Mouse (Mus musculus): ENCODE data around the gene Vps45. TPM values are rescaled to one million over a fixed set of nuclear protein-coding genes. Genes with fewer than 3 reads are reported as not detected.

Gene Vps45
- total RNA-seq (2014; rRNA removed) (29.5 and 35.3 TPM in 2 replicates), polyA plus RNA-seq (2015; fragmentation: Nextera tagmentation; extraction: Ambion mirVana) (60.6 and 61.1 TPM in 2 replicates)

GRCm38 (mm10) chr3:96058231-96058896, at the start of gene Vps45:
Vps45 (minus strand) TSS chr3:96058466.
- Histone ChIP-seq H3K9ac (replicated peaks; ENCODE audit: low read length, poor library complexity, severe bottlenecking) (peak within 1 kb of the TSS; percentile 59), H3K36me3 (ENCODE audit: insufficient read depth, low read length) (peaks cover 3% of the 10 kb centered on the region; the same call in 1 of the 2 replicates), H3K4me2 (ENCODE audit: low read depth, low read length, poor library complexity, severe bottlenecking) (peak within 1 kb of the TSS; percentile 70), H3K4me3 (ENCODE audit: low read depth, low read length) (peak within 1 kb of the TSS; percentile 57), H3K4me1 (ENCODE audit: insufficient read depth, low read length) (0 out of 2 replicates have a peak, but pooled peaks cover 3% of the 10 kb centered on the region), H3K27me3 (ENCODE audit: insufficient read depth, low read length) (no peaks in the 10 kb centered on the region), H3K27ac (ENCODE audit: low read depth, low read length) (peak within 1 kb of the TSS; percentile 86), H3K9me3 (ENCODE audit: low read length) (no peaks in the 10 kb centered on the region)
- peak; percentile 79 for DNase-seq (ENCODE audit: low spot score)
- WGBS = under 1% methylated on average over 18 of the region's 18 CpGs
- TF ChIP-seq CTCF (IDR thresholded peaks at IDR 0.05) = no peak
- ATAC-seq (ENCODE audit: low FRiP score) = peak; percentile 88

- H3K27ac ChIP-seq (ENCODE audit: low read depth, low read length) = no peak overlapping the region
- H3K27me3 ChIP-seq (ENCODE audit: insufficient read depth, low read length) = no peaks in the 10 kb centered on the region
- H3K4me2 ChIP-seq (ENCODE audit: low read depth, low read length, poor library complexity, severe bottlenecking) = no peak overlapping the region
- H3K36me3 ChIP-seq (ENCODE audit: insufficient read depth, low read length) = no peaks in the 10 kb centered on the region
- no peak overlapping the region for H3K4me3 ChIP-seq (ENCODE audit: low read depth, low read length)
- H3K9ac ChIP-seq (replicated peaks; ENCODE audit: low read length, poor library complexity, severe bottlenecking) = no peak overlapping the region
- no peak for TF ChIP-seq CTCF (IDR thresholded peaks at IDR 0.05)
- WGBS = 90% methylated on average over 4 of the region's 4 CpGs
- H3K9me3 ChIP-seq (ENCODE audit: low read length) = no peaks in the 10 kb centered on the region
- DNase-seq (ENCODE audit: low spot score) (no peak), ATAC-seq (ENCODE audit: low FRiP score) (no peak)
- 0 out of 2 replicates have a peak, but pooled peaks cover 5% of the 10 kb centered on the region for H3K4me1 ChIP-seq (ENCODE audit: insufficient read depth, low read length)
Measured at GRCm38 (mm10) chr3:96106151-96106550, 47.9 kb upstream of the Vps45 start.

- Histone ChIP-seq H3K4me3 (ENCODE audit: low read depth, low read length) (peak overlapping the region; percentile 89), H3K9ac (replicated peaks; ENCODE audit: low read length, poor library complexity, severe bottlenecking) (peak overlapping the region; percentile 90; the same call in 1 of the 2 replicates), H3K9me3 (ENCODE audit: low read length) (no peaks in the 10 kb centered on the region), H3K4me2 (ENCODE audit: low read depth, low read length, poor library complexity, severe bottlenecking) (peak overlapping the region; percentile 74), H3K27me3 (ENCODE audit: insufficient read depth, low read length) (no peaks in the 10 kb centered on the region), H3K4me1 (ENCODE audit: insufficient read depth, low read length) (0 out of 2 replicates have a peak, but pooled peaks cover 5% of the 10 kb centered on the region), H3K36me3 (ENCODE audit: insufficient read depth, low read length) (no peaks in the 10 kb centered on the region), H3K27ac (ENCODE audit: low read depth, low read length) (no peak overlapping the region)
- DNase-seq (ENCODE audit: low spot score) (no peak), ATAC-seq (ENCODE audit: low FRiP score) (no peak)
- 10% methylated on average over 10 of the region's 10 CpGs for WGBS
- no peak for TF ChIP-seq CTCF (IDR thresholded peaks at IDR 0.05)
Measured at GRCm38 (mm10) chr3:96105232-96105747, 47.0 kb upstream of the Vps45 start.

- 0 out of 2 replicates have a peak, but pooled peaks cover 5% of the 10 kb centered on the region for H3K4me1 ChIP-seq (ENCODE audit: insufficient read depth, low read length)
- H3K27me3 ChIP-seq (ENCODE audit: insufficient read depth, low read length) = no peaks in the 10 kb centered on the region
- peak within 1 kb of the TSS; percentile 74 for H3K4me2 ChIP-seq (ENCODE audit: low read depth, low read length, poor library complexity, severe bottlenecking)
- TF ChIP-seq CTCF (IDR thresholded peaks at IDR 0.05) = no peak
- ATAC-seq (ENCODE audit: low FRiP score) (peak; percentile 86), DNase-seq (ENCODE audit: low spot score) (peak; percentile 82)
- no peaks in the 10 kb centered on the region for H3K36me3 ChIP-seq (ENCODE audit: insufficient read depth, low read length)
- peak within 1 kb of the TSS; percentile 70 for H3K27ac ChIP-seq (ENCODE audit: low read depth, low read length)
- H3K9me3 ChIP-seq (ENCODE audit: low read length) = no peaks in the 10 kb centered on the region
- under 1% methylated on average over 65 of the region's 84 CpGs for WGBS
- H3K4me3 ChIP-seq (ENCODE audit: low read depth, low read length) = peak within 1 kb of the TSS; percentile 89
- peak within 1 kb of the TSS; percentile 90 for H3K9ac ChIP-seq (replicated peaks; ENCODE audit: low read length, poor library complexity, severe bottlenecking)
Measured at GRCm38 (mm10) chr3:96104261-96105065, 46.2 kb upstream of the Vps45 start, which contains the start of gene Otud7b. Otud7b (plus strand) TSS chr3:96104527.

GRCm38 (mm10) chr3:96103901-96104260, 45.6 kb upstream of the Vps45 start:
- WGBS = 1% methylated on average over 8 of the region's 8 CpGs
- Histone ChIP-seq H3K4me1 (ENCODE audit: insufficient read depth, low read length) (0 out of 2 replicates have a peak, but pooled peaks cover 5% of the 10 kb centered on the region), H3K27me3 (ENCODE audit: insufficient read depth, low read length) (no peaks in the 10 kb centered on the region), H3K27ac (ENCODE audit: low read depth, low read length) (peak overlapping the region; percentile 49), H3K9me3 (ENCODE audit: low read length) (no peaks in the 10 kb centered on the region), H3K9ac (replicated peaks; ENCODE audit: low read length, poor library complexity, severe bottlenecking) (peak overlapping the region; percentile 90), H3K4me3 (ENCODE audit: low read depth, low read length) (peak overlapping the region; percentile 89), H3K36me3 (ENCODE audit: insufficient read depth, low read length) (no peaks in the 10 kb centered on the region), H3K4me2 (ENCODE audit: low read depth, low read length, poor library complexity, severe bottlenecking) (peak overlapping the region; percentile 74)
- no peak for DNase-seq (ENCODE audit: low spot score)
- no peak for TF ChIP-seq CTCF (IDR thresholded peaks at IDR 0.05)
- 0 out of 2 replicates have a peak, but pooled peaks have one; percentile 3 for ATAC-seq (ENCODE audit: low FRiP score)
